25 mouse cellular contexts compared by ENCODE assay signal in the genomic region with DNA sequence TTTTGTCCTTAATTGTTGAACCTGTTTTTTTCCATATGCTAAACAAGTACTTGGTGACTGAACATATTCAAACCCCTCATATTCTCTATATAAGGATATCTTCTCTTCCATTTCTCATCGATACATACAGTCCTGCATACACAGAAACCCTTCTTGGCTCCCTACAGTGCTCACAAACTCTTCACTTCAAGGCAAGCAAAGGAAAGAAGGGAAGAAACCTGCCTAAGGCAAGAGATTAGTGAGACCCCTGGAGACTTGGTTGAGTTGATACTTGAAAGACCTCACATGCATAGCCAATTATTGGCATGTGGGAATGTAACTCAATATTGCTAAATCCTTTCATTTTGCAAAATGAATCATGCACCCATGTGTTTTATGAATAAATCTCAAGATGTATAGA.
DNase-seq lines count a peak whose midpoint lies in the region; ATAC-seq and TF ChIP-seq lines count a peak whose summit lies in the region.
"Had no signal": no experiment of that assay in that cellular context is flagged by ENCODE, and none has a peak within 500 bp of the region (broad histone marks: within the 10 kb centered on the region; RNA-seq: fewer than 3 reads in every experiment).

No protein-coding gene starts in this region.

- WGBS in midbrain, embryonic 13.5 days, result 95% methylated on average over 1 of the region's 1 CpGs
- 82% methylated on average over 1 of the region's 1 CpGs for WGBS in midbrain, embryonic 11.5 days
- 63% methylated on average over 1 of the region's 1 CpGs for WGBS in midbrain, embryonic 15.5 days
- 48% methylated on average over 1 of the region's 1 CpGs for WGBS in midbrain, postnatal 0 days
- 90% methylated on average over 1 of the region's 1 CpGs for WGBS in forebrain, embryonic 16.5 days

- no peak overlapping the region for H3K9ac ChIP-seq in midbrain, embryonic 13.5 days (replicated peaks)
- no peak overlapping the region for H3K9ac ChIP-seq in midbrain, embryonic 11.5 days (ENCODE audit: low read length)
- no peak overlapping the region for H3K9ac ChIP-seq in midbrain, embryonic 15.5 days
- H3K9ac ChIP-seq in midbrain, postnatal 0 days (replicated peaks; ENCODE audit: low read length, poor library complexity, severe bottlenecking), result no peak overlapping the region
- H3K9ac ChIP-seq in forebrain, embryonic 16.5 days (replicated peaks; ENCODE audit: low read depth, low read length), result no peak overlapping the region
- H3K9ac ChIP-seq: embryonic facial prominence, embryonic 13.5 days; embryonic facial prominence, embryonic 15.5 days; forebrain, embryonic 13.5 days; forebrain, embryonic 15.5 days had no signal

- no peak for DNase-seq in midbrain, embryonic 11.5 days (ENCODE audit: low spot score, missing footprints)
- DNase-seq in midbrain, postnatal 0 days (ENCODE audit: low spot score), result no peak
- DNase-seq: adrenal gland, adult 8-10 months; adrenal gland, postnatal 14 days; adrenal gland, postnatal 36 days; B cell, adult 2 months; cerebellum, adult 11 months; cerebellum, adult 18-20 months; cerebellum, adult 8-10 months; cerebellum, adult 9-11 months; cerebellum, postnatal 14 days; cerebellum, postnatal 36 days; embryo, embryonic 11 days had no signal

- H3K36me3 ChIP-seq in midbrain, embryonic 13.5 days, result no peaks in the 10 kb centered on the region
- no peaks in the 10 kb centered on the region for H3K36me3 ChIP-seq in midbrain, embryonic 11.5 days (ENCODE audit: control insufficient read depth, insufficient read depth, low read length)
- H3K36me3 ChIP-seq in midbrain, embryonic 15.5 days (replicated peaks), result no peaks in the 10 kb centered on the region
- no peaks in the 10 kb centered on the region for H3K36me3 ChIP-seq in midbrain, postnatal 0 days (ENCODE audit: insufficient read depth, low read length)
- no peaks in the 10 kb centered on the region for H3K36me3 ChIP-seq in forebrain, embryonic 16.5 days (ENCODE audit: control insufficient read depth, insufficient read depth)
- H3K36me3 ChIP-seq: embryonic facial prominence, embryonic 13.5 days; embryonic facial prominence, embryonic 15.5 days; forebrain, embryonic 15.5 days; G1E had no signal

- H3K9me3 ChIP-seq in midbrain, embryonic 13.5 days, result no peaks in the 10 kb centered on the region
- no peaks in the 10 kb centered on the region for H3K9me3 ChIP-seq in midbrain, embryonic 11.5 days (ENCODE audit: control insufficient read depth, low read length)
- H3K9me3 ChIP-seq in midbrain, embryonic 15.5 days, result no peaks in the 10 kb centered on the region
- no peaks in the 10 kb centered on the region for H3K9me3 ChIP-seq in midbrain, postnatal 0 days (ENCODE audit: low read length)
- no peaks in the 10 kb centered on the region for H3K9me3 ChIP-seq in forebrain, embryonic 16.5 days (ENCODE audit: control insufficient read depth, low read length)
- H3K9me3 ChIP-seq: embryonic facial prominence, embryonic 13.5 days; embryonic facial prominence, embryonic 15.5 days; forebrain, embryonic 13.5 days; forebrain, embryonic 15.5 days; G1E had no signal

- TF ChIP-seq CTCF in midbrain, postnatal 0 days (IDR thresholded peaks at IDR 0.05), result no peak

- H3K27ac ChIP-seq in midbrain, embryonic 13.5 days, result no peak overlapping the region
- no peak overlapping the region for H3K27ac ChIP-seq in midbrain, embryonic 11.5 days (ENCODE audit: low read depth, low read length)
- H3K27ac ChIP-seq in midbrain, embryonic 15.5 days, result no peak overlapping the region
- no peak overlapping the region for H3K27ac ChIP-seq in midbrain, postnatal 0 days (ENCODE audit: low read depth, low read length)
- H3K27ac ChIP-seq in forebrain, embryonic 16.5 days (ENCODE audit: low read length), result no peak overlapping the region
- H3K27ac ChIP-seq: embryonic facial prominence, embryonic 13.5 days; embryonic facial prominence, embryonic 15.5 days; forebrain, embryonic 13.5 days; forebrain, embryonic 15.5 days had no signal

- H3K27me3 ChIP-seq in midbrain, embryonic 13.5 days, result no peaks in the 10 kb centered on the region
- no peaks in the 10 kb centered on the region for H3K27me3 ChIP-seq in midbrain, embryonic 11.5 days (ENCODE audit: control insufficient read depth, insufficient read depth, low read length)
- H3K27me3 ChIP-seq in midbrain, embryonic 15.5 days (replicated peaks), result no peaks in the 10 kb centered on the region
- H3K27me3 ChIP-seq in midbrain, postnatal 0 days (ENCODE audit: insufficient read depth, low read length), result no peaks in the 10 kb centered on the region
- H3K27me3 ChIP-seq in forebrain, embryonic 16.5 days (replicated peaks; ENCODE audit: control insufficient read depth, insufficient read depth, low read length), result no peaks in the 10 kb centered on the region
- H3K27me3 ChIP-seq: CH12.LX; embryonic facial prominence, embryonic 13.5 days; embryonic facial prominence, embryonic 15.5 days; forebrain, embryonic 13.5 days; forebrain, embryonic 15.5 days; Patski had no signal

- no peak overlapping the region for H3K4me3 ChIP-seq in midbrain, embryonic 13.5 days (replicated peaks)
- H3K4me3 ChIP-seq in midbrain, embryonic 11.5 days (ENCODE audit: low read depth, low read length), result no peak overlapping the region
- H3K4me3 ChIP-seq in midbrain, embryonic 15.5 days, result no peak overlapping the region
- no peak overlapping the region for H3K4me3 ChIP-seq in midbrain, postnatal 0 days (ENCODE audit: low read depth, low read length)
- H3K4me3 ChIP-seq in forebrain, embryonic 16.5 days (replicated peaks; ENCODE audit: low read length), result no peak overlapping the region
- H3K4me3 ChIP-seq: embryonic facial prominence, embryonic 13.5 days; embryonic facial prominence, embryonic 15.5 days; forebrain, embryonic 13.5 days; forebrain, embryonic 15.5 days had no signal

- peak; percentile 58; the same call in 1 of the 2 replicates for ATAC-seq in midbrain, embryonic 13.5 days
- ATAC-seq in midbrain, embryonic 11.5 days (ENCODE audit: low FRiP score), result no peak
- ATAC-seq in midbrain, embryonic 15.5 days (replicated peaks), result 0 out of 2 replicates have a peak, but pooled peaks have one; percentile 52
- ATAC-seq in midbrain, postnatal 0 days (ENCODE audit: low FRiP score), result no peak
- no peak for ATAC-seq in forebrain, embryonic 16.5 days
- ATAC-seq: activated CD4-positive, CD25-positive, alpha-beta regulatory T cell, adult 4 months; CD4-positive, CD25-positive, alpha-beta regulatory T cell, adult 4 months; forebrain, embryonic 13.5 days; forebrain, embryonic 15.5 days; Patski had no signal

- no peaks in the 10 kb centered on the region for H3K4me1 ChIP-seq in midbrain, embryonic 13.5 days (replicated peaks)
- no peaks in the 10 kb centered on the region for H3K4me1 ChIP-seq in midbrain, embryonic 11.5 days (ENCODE audit: control insufficient read depth, insufficient read depth, low read length)
- no peaks in the 10 kb centered on the region for H3K4me1 ChIP-seq in midbrain, embryonic 15.5 days
- H3K4me1 ChIP-seq in midbrain, postnatal 0 days (ENCODE audit: insufficient read depth, low read length), result no peaks in the 10 kb centered on the region
- H3K4me1 ChIP-seq in forebrain, embryonic 16.5 days (replicated peaks; ENCODE audit: control insufficient read depth, insufficient read depth, low read length), result no peaks in the 10 kb centered on the region
- H3K4me1 ChIP-seq: embryonic facial prominence, embryonic 13.5 days; embryonic facial prominence, embryonic 15.5 days; forebrain, embryonic 13.5 days; forebrain, embryonic 15.5 days had no signal

- H3K4me2 ChIP-seq in midbrain, embryonic 13.5 days (replicated peaks), result no peak overlapping the region
- H3K4me2 ChIP-seq in midbrain, embryonic 11.5 days, result no peak overlapping the region
- no peak overlapping the region for H3K4me2 ChIP-seq in midbrain, embryonic 15.5 days
- no peak overlapping the region for H3K4me2 ChIP-seq in midbrain, postnatal 0 days (ENCODE audit: low read depth, low read length, poor library complexity, severe bottlenecking)
- H3K4me2 ChIP-seq in forebrain, embryonic 16.5 days (ENCODE audit: low read length), result no peak overlapping the region
- H3K4me2 ChIP-seq: embryonic facial prominence, embryonic 13.5 days; embryonic facial prominence, embryonic 15.5 days; forebrain, embryonic 13.5 days; forebrain, embryonic 15.5 days had no signal

Comparison
In these comparisons a context has a peak if more than half of its experiments do, and no peak if none do; other contexts are left out.
1. ATAC-seq: peak in midbrain, embryonic 13.5 days (single experiment) and midbrain, embryonic 15.5 days (single experiment); none in midbrain, embryonic 11.5 days (single experiment), midbrain, postnatal 0 days (single experiment) and forebrain, embryonic 16.5 days (single experiment).